26 mouse cellular contexts compared by ENCODE assay signal in the genomic region with DNA sequence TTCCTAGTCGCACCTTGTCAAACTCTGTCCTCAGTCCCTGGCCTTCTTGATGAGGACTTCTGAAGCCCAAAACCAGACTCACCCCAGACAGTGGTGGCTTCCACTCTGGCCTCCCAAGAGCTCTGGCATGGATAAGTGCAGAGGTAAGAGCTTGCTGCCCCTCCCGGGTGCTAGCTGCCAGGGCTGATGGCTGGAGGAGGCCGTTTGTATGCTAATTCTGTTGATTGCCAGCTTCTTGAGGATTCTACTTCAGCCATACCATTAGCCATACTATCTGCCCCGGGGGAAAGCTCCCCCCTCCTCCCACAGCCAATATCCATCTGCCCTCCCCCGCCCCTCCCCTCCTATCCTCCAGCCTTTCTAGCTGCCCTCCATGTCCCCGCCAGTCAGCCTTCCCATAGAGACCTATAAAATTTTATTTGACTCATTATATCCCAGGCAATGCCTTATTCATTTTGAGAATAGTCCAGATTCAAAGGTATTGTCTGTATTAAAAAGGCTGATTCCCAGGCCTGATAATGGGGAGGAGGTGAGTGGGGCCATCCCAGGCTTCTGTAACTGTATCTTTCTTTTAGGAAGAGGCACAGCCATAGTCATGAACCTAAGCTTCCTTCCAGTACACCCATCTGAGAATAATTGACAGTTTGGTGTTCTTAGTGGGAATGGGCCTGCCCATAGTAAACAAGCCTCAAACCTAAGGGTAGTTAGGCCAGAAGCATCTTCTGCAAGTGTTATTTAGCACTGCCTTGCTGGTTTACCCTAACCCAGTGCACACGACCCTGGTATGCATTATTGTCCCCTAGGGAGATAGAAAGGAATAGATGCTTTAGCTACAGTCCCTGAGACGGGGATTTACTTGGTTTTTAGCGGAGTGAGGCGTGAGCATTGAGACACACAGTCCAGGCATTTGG.
DNase-seq lines count a peak whose midpoint lies in the region; ATAC-seq and TF ChIP-seq lines count a peak whose summit lies in the region.
"Had no signal": no experiment of that assay in that cellular context is flagged by ENCODE, and none has a peak within 500 bp of the region (broad histone marks: within the 10 kb centered on the region; RNA-seq: fewer than 3 reads in every experiment).

No protein-coding gene starts in this region.

- no peak overlapping the region for H3K4me3 ChIP-seq in heart, adult 2 months
- H3K4me3 ChIP-seq in midbrain, embryonic 13.5 days (replicated peaks) = no peak overlapping the region
- H3K4me3 ChIP-seq in midbrain, embryonic 14.5 days (replicated peaks; ENCODE audit: low read depth, low read length) = no peak overlapping the region
- no peak overlapping the region for H3K4me3 ChIP-seq in hindbrain, embryonic 15.5 days
- H3K4me3 ChIP-seq in neural tube, embryonic 14.5 days (ENCODE audit: low read depth, low read length) = no peak overlapping the region
- H3K4me3 ChIP-seq: embryonic facial prominence, embryonic 12.5 days; heart, embryonic 15.5 days; layer of hippocampus, adult 2 months; liver, embryonic 13.5 days; midbrain, embryonic 10.5 days had no signal

- no peak overlapping the region for H3K9ac ChIP-seq in heart, adult 2 months (ENCODE audit: low read depth, low read length)
- no peak overlapping the region for H3K9ac ChIP-seq in midbrain, embryonic 13.5 days (replicated peaks)
- H3K9ac ChIP-seq in midbrain, embryonic 14.5 days (replicated peaks; ENCODE audit: low read length) = no peak overlapping the region
- no peak overlapping the region for H3K9ac ChIP-seq in hindbrain, embryonic 15.5 days
- no peak overlapping the region for H3K9ac ChIP-seq in neural tube, embryonic 14.5 days (replicated peaks; ENCODE audit: low read depth, low read length)
- H3K9ac ChIP-seq: embryonic facial prominence, embryonic 12.5 days; forebrain, postnatal 0 days; heart, embryonic 15.5 days; liver, embryonic 13.5 days had no signal

- no peaks in the 10 kb centered on the region for H3K79me2 ChIP-seq in heart, adult 2 months (replicated peaks; ENCODE audit: control insufficient read depth, insufficient read depth, low read length)

- no peak for TF ChIP-seq POLR2A in heart, adult 2 months (IDR thresholded peaks at IDR 0.05; ENCODE audit: insufficient read depth, low read depth, low read length)

- H3K4me2 ChIP-seq in midbrain, embryonic 13.5 days (replicated peaks) = no peak overlapping the region
- H3K4me2 ChIP-seq in midbrain, embryonic 14.5 days (ENCODE audit: low read length) = no peak overlapping the region
- no peak overlapping the region for H3K4me2 ChIP-seq in hindbrain, embryonic 15.5 days
- H3K4me2 ChIP-seq in neural tube, embryonic 14.5 days (ENCODE audit: low read depth, low read length) = no peak overlapping the region
- H3K4me2 ChIP-seq: embryonic facial prominence, embryonic 12.5 days; liver, embryonic 13.5 days had no signal

- intact Hi-C loops in heart, adult 2 months (cut with DNase I) = no loop called here

- no peak overlapping the region for H3K27ac ChIP-seq in heart, adult 2 months
- H3K27ac ChIP-seq in midbrain, embryonic 13.5 days = 0 out of 2 replicates have a peak overlapping the region, but pooled peaks have one; percentile 21
- no peak overlapping the region for H3K27ac ChIP-seq in midbrain, embryonic 14.5 days (replicated peaks; ENCODE audit: low read depth, low read length)
- H3K27ac ChIP-seq in hindbrain, embryonic 15.5 days (replicated peaks) = peak overlapping the region; percentile 26; the same call in 1 of the 2 replicates
- peak overlapping the region; percentile 30 for H3K27ac ChIP-seq in neural tube, embryonic 14.5 days (ENCODE audit: low read depth, low read length)
- H3K27ac ChIP-seq: embryonic facial prominence, embryonic 12.5 days; heart, embryonic 15.5 days; layer of hippocampus, adult 2 months; liver, embryonic 13.5 days; midbrain, embryonic 10.5 days had no signal

- 65% methylated on average over 10 of the region's 10 CpGs for WGBS in heart, adult 2 months
- 42% methylated on average over 10 of the region's 10 CpGs for WGBS in midbrain, embryonic 13.5 days
- 40% methylated on average over 10 of the region's 10 CpGs for WGBS in midbrain, embryonic 14.5 days
- 51% methylated on average over 10 of the region's 10 CpGs for WGBS in hindbrain, embryonic 15.5 days
- WGBS in neural tube, embryonic 14.5 days = 25% methylated on average over 10 of the region's 10 CpGs

- TF ChIP-seq CTCF in heart, adult 2 months (IDR thresholded peaks at IDR 0.05) = no peak

- ATAC-seq in midbrain, embryonic 13.5 days = no peak; the same call in 1 of the 2 replicates
- ATAC-seq in midbrain, embryonic 14.5 days (ENCODE audit: low FRiP score, low TSS enrichment) = no peak
- ATAC-seq in hindbrain, embryonic 15.5 days (ENCODE audit: low FRiP score, low read depth) = no peak
- ATAC-seq in neural tube, embryonic 14.5 days (ENCODE audit: low read depth) = peak; percentile 71
- ATAC-seq in megakaryocyte, adult 5-6 weeks (ENCODE audit: poor library complexity, severe bottlenecking) = no peak
- no peak for ATAC-seq in erythroblast, adult 5-6 weeks (replicated peaks; ENCODE audit: low FRiP score, poor library complexity, severe bottlenecking)
- ATAC-seq: forebrain, postnatal 0 days; inflammation-experienced regulatory T-cells, adult 6 months; lung, postnatal 0 days; Patski had no signal

- TF ChIP-seq EP300 in heart, adult 2 months (IDR thresholded peaks at IDR 0.05; ENCODE audit: insufficient read depth, low read depth, low read length) = no peak

- H3K27me3 ChIP-seq in heart, adult 2 months (ENCODE audit: control insufficient read depth, insufficient read depth, low read length) = no peaks in the 10 kb centered on the region
- H3K27me3 ChIP-seq in midbrain, embryonic 13.5 days = no peaks in the 10 kb centered on the region
- no peaks in the 10 kb centered on the region for H3K27me3 ChIP-seq in midbrain, embryonic 14.5 days (ENCODE audit: control insufficient read depth, insufficient read depth, low read length)
- H3K27me3 ChIP-seq in hindbrain, embryonic 15.5 days = no peaks in the 10 kb centered on the region
- no peaks in the 10 kb centered on the region for H3K27me3 ChIP-seq in neural tube, embryonic 14.5 days (ENCODE audit: control insufficient read depth, insufficient read depth, low read length)
- H3K27me3 ChIP-seq: embryonic facial prominence, embryonic 12.5 days; heart, embryonic 15.5 days; liver, embryonic 13.5 days had no signal

- no peaks in the 10 kb centered on the region for H3K4me1 ChIP-seq in heart, adult 2 months (ENCODE audit: control insufficient read depth, insufficient read depth, low read length)
- H3K4me1 ChIP-seq in midbrain, embryonic 13.5 days (replicated peaks) = peaks cover 31% of the 10 kb centered on the region
- H3K4me1 ChIP-seq in midbrain, embryonic 14.5 days (ENCODE audit: control insufficient read depth, insufficient read depth, low read length) = peaks cover 14% of the 10 kb centered on the region
- peaks cover 32% of the 10 kb centered on the region for H3K4me1 ChIP-seq in hindbrain, embryonic 15.5 days (replicated peaks)
- H3K4me1 ChIP-seq in neural tube, embryonic 14.5 days (ENCODE audit: control insufficient read depth, insufficient read depth, low read length) = peaks cover 17% of the 10 kb centered on the region

- no peaks in the 10 kb centered on the region for H3K36me3 ChIP-seq in heart, adult 2 months (ENCODE audit: control insufficient read depth, insufficient read depth, low read length)
- H3K36me3 ChIP-seq in midbrain, embryonic 13.5 days = no peaks in the 10 kb centered on the region
- H3K36me3 ChIP-seq in midbrain, embryonic 14.5 days (ENCODE audit: control insufficient read depth, insufficient read depth, low read length) = no peaks in the 10 kb centered on the region
- H3K36me3 ChIP-seq in hindbrain, embryonic 15.5 days = no peaks in the 10 kb centered on the region
- no peaks in the 10 kb centered on the region for H3K36me3 ChIP-seq in neural tube, embryonic 14.5 days (ENCODE audit: control insufficient read depth, insufficient read depth, low read length)
- H3K36me3 ChIP-seq: embryonic facial prominence, embryonic 12.5 days; heart, embryonic 15.5 days; liver, embryonic 13.5 days; midbrain, embryonic 10.5 days had no signal

- DNase-seq in heart, adult 11 months = peak; percentile 58
- no peak for DNase-seq in heart, adult 2 months
- no peak for DNase-seq in midbrain, embryonic 14.5 days
- DNase-seq: adrenal gland, postnatal 10 days; cerebellum, adult 8-10 months; forebrain, postnatal 0 days; heart, postnatal 36 days; kidney, adult 2 months; kidney, postnatal 36 days; left cerebral cortex, postnatal 4 days; liver, embryonic 13.5 days; lung, adult 18-20 months; right cerebral cortex, postnatal 14 days; thymus, postnatal 4 days had no signal

- no peaks in the 10 kb centered on the region for H3K9me3 ChIP-seq in midbrain, embryonic 13.5 days
- no peaks in the 10 kb centered on the region for H3K9me3 ChIP-seq in midbrain, embryonic 14.5 days (ENCODE audit: control insufficient read depth, low read length)
- no peaks in the 10 kb centered on the region for H3K9me3 ChIP-seq in hindbrain, embryonic 15.5 days
- H3K9me3 ChIP-seq in neural tube, embryonic 14.5 days (ENCODE audit: control insufficient read depth, low read length) = no peaks in the 10 kb centered on the region
- H3K9me3 ChIP-seq: embryonic facial prominence, embryonic 12.5 days; heart, embryonic 15.5 days; liver, embryonic 13.5 days had no signal

Comparison
In these comparisons a context has a peak if more than half of its experiments do, and no peak if none do; other contexts are left out.
1. H3K27ac ChIP-seq: peak in midbrain, embryonic 13.5 days (single experiment), hindbrain, embryonic 15.5 days (single experiment) and neural tube, embryonic 14.5 days (single experiment); none in heart, adult 2 months (single experiment) and midbrain, embryonic 14.5 days (single experiment).